Mouse (Mus musculus) midbrain, embryonic 10.5 days (tissue): Measurements from ENCODE around the gene Lyrm9. TPM values are rescaled to one million over a fixed set of nuclear protein-coding genes. Genes with fewer than 3 reads are reported as not detected.

ENCODE experiments used
- DNase-seq: peaks from one replicate; pipeline ENCODE4 v3.0.0-alpha.2; 2017; ENCODE audit warnings: low spot score
- H3K27ac ChIP-seq: fragments of 300-500 bp; sonication (generic); replicated peaks from 2 replicates; pipeline ENCODE4 v1.5.1; 2016; ENCODE audit warnings: mild to moderate bottlenecking
- H3K27me3 ChIP-seq: fragments of 300-500 bp; sonication (generic); 2 replicates; pipeline ENCODE4 v1.6.1; 2016; ENCODE audit warnings: low read depth, mild to moderate bottlenecking; ENCODE audit not compliant: poor library complexity, severe bottlenecking
- H3K36me3 ChIP-seq: fragments of 300-500 bp; sonication (generic); 2 replicates; pipeline ENCODE4 v1.6.1; 2016; ENCODE audit warnings: mild to moderate bottlenecking, moderate library complexity
- H3K4me1 ChIP-seq: fragments of 300-500 bp; sonication (generic); 2 replicates; pipeline ENCODE4 v1.6.1; 2016
- H3K4me3 ChIP-seq: fragments of 300-500 bp; sonication (generic); 2 replicates; pipeline ENCODE4 v1.5.1; 2016; ENCODE audit warnings: mild to moderate bottlenecking, moderate library complexity
- H3K9me3 ChIP-seq: fragments of 300-500 bp; sonication (generic); replicated peaks from 2 replicates; pipeline ENCODE4 v1.6.1; 2016; ENCODE audit warnings: mild to moderate bottlenecking
- WGBS: fragments of 180-500 bp; shearing (Covaris S2); methylation state at CpG from one replicate; pipeline ENCODE4 v1.1.7; 2016; 5-methylcytosine and 5-hydroxymethylcytosine counted together
- polyA plus RNA-seq: library from polyadenylated mRNA; unstranded; fragments of >200 nt; fragmentation: Nextera tagmentation; extraction: Ambion mirVana; gene quantifications from 2 replicates; pipeline ENCODE4 v1.2.1, GENCODE M21; 2016

The Lyrm9 gene
- polyA plus RNA-seq, 1 experiment from 2014 or later: 21.8 TPM

DNA sequence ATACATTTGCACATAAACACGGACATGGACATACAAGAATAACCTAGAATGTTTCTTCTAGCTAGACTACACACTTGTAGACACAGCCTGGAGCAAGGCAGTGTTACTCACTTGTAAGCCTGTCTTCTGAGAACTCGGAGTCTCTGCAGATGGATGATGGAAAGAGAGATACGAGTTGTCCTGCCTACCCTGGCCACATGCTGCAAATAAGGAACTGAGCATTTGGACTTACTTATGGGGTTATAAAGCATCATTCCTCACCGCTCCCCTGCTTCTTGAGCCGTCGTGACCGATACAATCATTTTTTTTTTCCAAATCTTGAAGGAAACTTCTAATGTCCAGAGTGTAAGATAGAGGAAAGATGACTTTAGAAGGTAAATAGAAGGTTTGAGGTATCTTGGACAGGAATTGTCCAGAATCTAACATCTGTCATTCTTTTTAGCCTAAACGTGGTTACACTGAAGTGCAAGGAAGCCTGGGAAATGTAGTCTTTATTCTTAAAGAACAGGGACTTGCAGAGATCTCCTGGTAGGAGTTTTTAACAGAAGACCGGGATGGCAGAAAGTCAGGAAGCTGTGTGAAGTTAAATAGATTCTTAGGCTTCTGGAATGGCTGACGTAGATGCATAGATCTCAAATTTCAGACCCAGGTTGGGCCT is 30.2 kb upstream of the Lyrm9 start:
- peaks cover 14% of the 10 kb centered on the region; the same call in 1 of the 2 replicates for H3K27me3 ChIP-seq
- 87% methylated on average over 10 of the region's 10 CpGs for WGBS
- no peak for DNase-seq

DNA sequence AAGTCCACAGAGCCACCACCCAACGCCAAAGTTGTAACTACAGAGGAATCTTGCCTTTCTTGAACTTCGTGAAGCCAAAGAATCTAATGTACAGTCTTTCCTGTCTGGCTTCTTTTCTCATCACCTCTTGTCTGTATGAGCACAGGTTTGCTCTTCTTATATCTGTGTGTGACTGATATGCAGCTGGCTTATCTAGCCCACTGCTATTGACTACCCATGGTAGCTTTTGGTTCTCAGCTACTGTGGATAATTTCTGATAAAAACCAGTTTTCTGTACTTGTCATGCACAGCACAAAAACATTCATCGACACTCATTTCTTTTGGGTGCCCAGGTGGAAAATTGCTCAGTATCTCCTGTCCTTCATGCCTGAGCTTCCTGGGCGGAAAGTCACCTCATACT is 25.3 kb upstream of the Lyrm9 start:
- WGBS: 92% methylated on average over 4 of the region's 4 CpGs
- peaks cover 28% of the 10 kb centered on the region for H3K27me3 ChIP-seq
- H3K9me3 ChIP-seq: no peaks in the 10 kb centered on the region
- no peak overlapping the region for H3K27ac ChIP-seq
- DNase-seq: no peak
- H3K4me3 ChIP-seq: no peak overlapping the region
- H3K36me3 ChIP-seq: no peaks in the 10 kb centered on the region
- peaks cover 14% of the 10 kb centered on the region for H3K4me1 ChIP-seq

More for the DNA sequence above, 30.2 kb upstream of the Lyrm9 start:
- Histone ChIP-seq H3K4me1 (peaks cover 18% of the 10 kb centered on the region), H3K36me3 (no peaks in the 10 kb centered on the region), H3K27ac (no peak overlapping the region), H3K4me3 (no peak overlapping the region), H3K9me3 (no peaks in the 10 kb centered on the region)

DNA sequence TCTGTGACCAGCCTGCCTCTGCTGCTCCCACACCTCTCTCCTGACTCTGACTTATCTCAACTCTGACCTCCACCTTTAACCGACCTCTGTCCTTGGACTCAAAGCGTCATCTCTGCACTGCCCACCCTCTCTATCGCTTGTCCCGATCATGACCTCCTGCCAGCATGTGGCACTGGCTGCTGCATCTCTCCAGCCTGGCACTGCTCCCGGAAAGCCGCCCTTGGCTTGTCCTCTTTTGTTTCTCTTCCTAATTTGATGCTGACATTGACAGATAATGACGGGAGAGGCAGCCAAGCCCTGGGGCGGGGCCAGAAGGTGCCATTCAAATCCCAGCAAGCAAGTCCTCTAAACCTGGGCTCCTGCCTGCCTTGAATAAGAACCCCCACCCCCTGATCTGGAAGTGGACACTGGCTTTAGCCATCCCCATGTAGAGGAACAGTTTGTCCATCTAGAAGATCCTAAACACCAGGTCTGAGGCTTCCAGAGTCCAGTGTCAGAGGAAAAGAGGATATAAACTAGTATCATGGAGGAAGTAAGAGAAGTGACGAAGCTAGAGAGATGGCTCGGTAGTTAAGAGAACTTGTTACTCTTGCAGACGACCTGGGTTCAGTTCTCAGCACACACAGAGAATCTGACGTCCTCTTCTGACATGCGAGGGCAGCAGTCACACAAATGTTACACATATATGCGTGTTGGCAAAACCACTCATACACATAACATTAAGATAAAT is 22.6 kb upstream of the Lyrm9 start:
- H3K4me3 ChIP-seq: no peak overlapping the region
- H3K36me3 ChIP-seq: no peaks in the 10 kb centered on the region
- no peak for DNase-seq
- 85% methylated on average over 14 of the region's 14 CpGs for WGBS
- no peaks in the 10 kb centered on the region for H3K9me3 ChIP-seq
- peaks cover 21% of the 10 kb centered on the region for H3K4me1 ChIP-seq
- H3K27me3 ChIP-seq: peaks cover 32% of the 10 kb centered on the region
- no peak overlapping the region for H3K27ac ChIP-seq

DNA sequence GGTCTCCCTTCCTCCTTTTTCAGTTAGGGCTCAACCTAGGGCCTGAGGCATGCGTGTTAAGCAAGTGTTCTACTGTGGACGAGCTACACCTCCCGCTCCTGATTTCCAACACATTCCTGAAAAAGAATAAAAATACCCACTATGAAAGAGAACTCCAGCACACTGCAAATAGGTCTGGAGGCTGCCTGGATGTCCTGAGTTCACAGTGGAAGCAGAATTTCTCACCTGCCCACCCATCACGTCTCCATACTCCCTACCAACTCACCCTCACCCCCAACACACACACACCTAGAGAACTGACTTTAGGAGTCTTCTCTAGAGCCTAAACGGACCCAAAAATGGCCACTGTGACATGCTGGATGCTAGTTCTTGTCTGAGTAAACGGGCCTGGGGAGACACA is 21.8 kb upstream of the Lyrm9 start:
- Histone ChIP-seq H3K9me3 (no peaks in the 10 kb centered on the region), H3K27ac (no peak overlapping the region), H3K27me3 (peaks cover 32% of the 10 kb centered on the region), H3K4me1 (peaks cover 21% of the 10 kb centered on the region), H3K4me3 (no peak overlapping the region), H3K36me3 (no peaks in the 10 kb centered on the region)
- WGBS: 89% methylated on average over 6 of the region's 6 CpGs
- DNase-seq: no peak

DNA sequence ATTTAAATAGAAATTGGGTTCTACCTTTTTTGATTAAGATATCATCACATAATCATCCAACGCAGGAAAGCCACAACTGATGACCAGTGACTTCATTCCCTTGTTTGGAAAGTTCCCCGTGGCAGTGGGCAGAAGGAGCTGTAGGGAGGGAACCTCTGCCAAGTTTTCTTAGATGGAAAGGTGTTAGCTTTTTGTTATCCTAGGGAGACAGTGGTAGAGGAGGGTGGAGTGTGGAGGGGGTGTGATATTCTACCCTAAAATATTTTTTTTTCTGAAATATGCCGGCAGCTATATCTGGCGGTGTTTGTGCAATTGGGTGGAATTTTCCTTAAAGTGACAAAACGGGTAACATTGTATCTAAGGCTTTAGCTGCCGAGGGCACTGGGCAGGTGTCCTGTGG is 21.2 kb upstream of the Lyrm9 start:
- WGBS: 74% methylated on average over 6 of the region's 6 CpGs
- peaks cover 32% of the 10 kb centered on the region for H3K27me3 ChIP-seq
- H3K36me3 ChIP-seq: no peaks in the 10 kb centered on the region
- no peak for DNase-seq
- peaks cover 21% of the 10 kb centered on the region for H3K4me1 ChIP-seq
- no peak overlapping the region for H3K27ac ChIP-seq
- no peak overlapping the region for H3K4me3 ChIP-seq
- no peaks in the 10 kb centered on the region for H3K9me3 ChIP-seq

DNA sequence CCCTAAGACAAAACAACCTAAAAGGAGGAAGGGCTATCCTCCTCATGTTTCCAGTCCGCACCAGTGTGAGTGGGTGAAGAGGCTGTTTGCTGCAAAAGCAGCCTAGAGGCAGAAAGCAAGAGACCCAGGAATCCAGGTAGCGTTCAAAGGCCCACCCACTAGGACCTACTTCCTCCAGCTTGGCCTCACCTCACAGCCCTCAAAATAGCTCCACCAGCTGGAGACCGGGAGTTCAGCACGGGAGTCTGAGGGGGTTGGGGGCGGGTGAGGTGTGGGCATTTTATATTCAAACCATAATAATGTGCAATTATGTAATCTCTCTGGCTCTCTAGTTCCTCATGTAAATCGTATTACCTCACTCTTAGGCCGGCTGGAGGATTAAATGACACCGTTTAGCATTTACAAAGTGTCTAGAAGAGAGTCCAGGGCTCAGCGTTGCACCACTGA is 20.7 kb upstream of the Lyrm9 start:
- DNase-seq: no peak
- Histone ChIP-seq H3K27me3 (peaks cover 32% of the 10 kb centered on the region), H3K9me3 (no peaks in the 10 kb centered on the region), H3K4me1 (peaks cover 21% of the 10 kb centered on the region), H3K36me3 (no peaks in the 10 kb centered on the region), H3K27ac (no peak overlapping the region), H3K4me3 (no peak overlapping the region)
- 39% methylated on average over 9 of the region's 9 CpGs for WGBS

DNA sequence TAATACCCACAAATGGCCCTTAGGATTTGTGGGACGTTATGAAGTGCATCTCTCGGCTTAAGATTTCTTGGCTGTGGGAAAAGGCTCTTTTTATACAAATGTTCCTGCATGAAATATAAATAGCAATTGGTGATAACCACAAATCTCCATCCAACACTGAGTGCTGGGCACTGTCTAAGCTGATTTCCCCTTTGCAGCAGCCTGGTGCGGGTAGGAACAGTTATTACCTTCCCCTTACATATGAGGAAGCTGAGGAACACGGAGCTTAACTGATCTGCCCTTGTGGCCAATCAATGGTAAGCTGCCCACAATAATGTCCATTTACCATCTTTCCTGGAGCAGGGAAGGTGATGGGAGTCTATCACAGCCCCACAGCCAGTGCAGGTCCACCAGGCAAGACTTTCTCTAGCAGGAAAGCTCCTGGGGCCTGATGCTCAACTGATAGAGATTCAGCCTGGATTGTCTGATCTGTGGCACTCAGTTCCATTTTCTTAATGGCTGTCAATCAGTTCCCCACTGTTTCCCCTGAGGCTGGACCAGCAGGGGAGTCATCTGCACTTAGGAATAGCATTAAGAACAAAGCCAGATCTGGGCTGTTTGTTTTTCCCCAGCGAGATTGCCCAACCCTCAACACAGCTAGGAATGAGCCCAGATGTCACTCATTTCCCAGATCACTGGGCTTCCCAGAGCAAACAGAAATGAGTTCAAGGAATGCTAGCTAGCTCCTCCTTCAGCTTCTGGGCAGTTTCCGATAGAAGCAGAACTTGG is 18.9 kb upstream of the Lyrm9 start:
- peaks cover 21% of the 10 kb centered on the region for H3K4me1 ChIP-seq
- H3K36me3 ChIP-seq: no peaks in the 10 kb centered on the region
- no peaks in the 10 kb centered on the region for H3K9me3 ChIP-seq
- no peak overlapping the region for H3K4me3 ChIP-seq
- no peak for DNase-seq
- no peak overlapping the region; the same call in 1 of the 2 replicates for H3K27ac ChIP-seq
- 52% methylated on average over 6 of the region's 6 CpGs for WGBS
- H3K27me3 ChIP-seq: peaks cover 45% of the 10 kb centered on the region

DNA sequence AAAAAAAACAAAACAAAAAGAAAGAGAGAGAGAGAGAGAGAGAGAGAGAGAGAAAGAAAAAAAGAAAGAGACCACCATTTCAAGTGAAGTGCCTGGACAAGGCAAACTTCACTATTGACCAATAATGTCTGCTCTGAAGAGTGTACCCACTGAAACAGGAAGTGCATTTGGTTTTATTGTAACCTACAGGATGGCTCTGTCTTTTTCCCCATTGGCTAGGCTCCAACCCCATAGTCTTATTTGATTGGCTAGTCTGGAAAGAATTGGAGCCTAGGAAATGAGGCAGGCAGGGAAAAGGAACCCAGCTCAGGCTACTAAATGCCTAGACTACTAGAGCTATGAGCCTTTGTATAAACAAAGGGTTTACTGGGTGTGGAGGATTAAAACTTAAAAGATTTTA is 17.0 kb upstream of the Lyrm9 start:
- Histone ChIP-seq H3K4me1 (peaks cover 24% of the 10 kb centered on the region), H3K4me3 (no peak overlapping the region), H3K9me3 (no peaks in the 10 kb centered on the region), H3K36me3 (no peaks in the 10 kb centered on the region), H3K27me3 (peaks cover 30% of the 10 kb centered on the region), H3K27ac (no peak overlapping the region)
- no peak for DNase-seq

DNA sequence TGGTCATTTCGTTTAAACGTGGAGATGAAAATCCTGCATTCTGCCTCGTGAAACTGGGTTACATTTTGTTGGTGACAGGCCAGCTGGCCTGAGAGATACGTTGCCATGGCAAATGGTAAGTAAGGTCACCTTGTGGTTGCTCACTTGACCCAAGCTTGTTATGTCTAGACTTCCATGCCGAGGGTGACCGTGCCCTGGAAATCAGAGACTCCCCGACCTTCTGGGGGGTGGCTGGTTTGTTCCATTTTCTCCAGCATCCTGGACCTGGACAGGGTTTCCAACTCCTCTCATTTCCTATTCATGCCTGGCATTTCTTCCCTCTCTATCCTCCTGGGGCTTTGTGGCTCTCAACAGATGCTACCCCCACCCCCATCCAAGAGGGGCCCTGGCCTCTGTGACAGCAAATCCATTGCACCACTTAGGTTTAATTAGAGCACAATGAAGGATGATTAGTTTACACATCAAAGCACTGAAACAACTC is 11.9 kb upstream of the Lyrm9 start:
- Histone ChIP-seq H3K36me3 (no peaks in the 10 kb centered on the region), H3K9me3 (no peaks in the 10 kb centered on the region), H3K4me1 (peaks cover 44% of the 10 kb centered on the region), H3K4me3 (no peak overlapping the region), H3K27me3 (peaks cover 35% of the 10 kb centered on the region), H3K27ac (peak overlapping the region; percentile 23; the same call in 1 of the 2 replicates)
- WGBS: 57% methylated on average over 7 of the region's 7 CpGs
- DNase-seq: no peak

DNA sequence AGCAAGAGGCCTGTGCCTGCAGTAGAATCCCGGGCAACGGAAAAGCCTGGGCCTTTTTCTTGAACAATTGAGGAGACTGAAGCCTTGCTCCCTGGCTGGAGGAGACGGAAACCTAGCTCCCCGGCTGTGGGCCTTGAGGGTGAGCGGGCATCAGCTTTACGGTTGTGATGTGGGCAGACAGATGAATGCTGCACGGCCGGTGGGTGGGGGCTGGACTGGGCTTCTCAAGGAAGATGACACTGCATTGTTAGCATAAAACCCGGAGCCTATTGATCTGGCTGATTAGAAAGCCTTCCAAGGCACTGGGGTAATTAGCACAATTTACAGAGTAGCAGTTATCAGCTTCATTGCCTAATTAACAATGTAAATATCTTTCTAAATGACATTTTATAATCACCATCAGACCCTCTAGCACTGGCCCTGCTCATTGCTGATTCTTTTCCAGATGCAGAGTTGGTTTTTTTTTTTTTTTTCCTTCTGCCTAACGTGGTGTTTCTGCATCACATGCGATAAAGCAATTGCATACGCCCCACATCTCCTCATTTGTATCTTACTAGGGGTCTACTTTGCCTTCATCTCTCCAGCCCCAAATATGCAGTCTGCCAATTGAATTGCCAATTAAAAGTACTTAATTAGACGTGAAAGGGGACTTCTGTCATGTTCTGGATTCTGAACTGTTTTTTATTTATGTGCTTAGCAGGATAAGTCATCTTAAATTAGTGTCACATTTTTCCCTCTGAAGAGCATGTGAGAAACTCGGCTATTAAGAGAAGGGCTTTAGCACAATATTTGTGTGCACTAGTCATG is 10.2 kb upstream of the Lyrm9 start:
- peak overlapping the region; percentile 47 for H3K27ac ChIP-seq
- H3K27me3 ChIP-seq: peaks cover 34% of the 10 kb centered on the region
- no peaks in the 10 kb centered on the region for H3K36me3 ChIP-seq
- no peaks in the 10 kb centered on the region for H3K9me3 ChIP-seq
- H3K4me1 ChIP-seq: peaks cover 60% of the 10 kb centered on the region
- H3K4me3 ChIP-seq: no peak overlapping the region
- WGBS: 52% methylated on average over 14 of the region's 14 CpGs
- peak; percentile 39 for DNase-seq

DNA sequence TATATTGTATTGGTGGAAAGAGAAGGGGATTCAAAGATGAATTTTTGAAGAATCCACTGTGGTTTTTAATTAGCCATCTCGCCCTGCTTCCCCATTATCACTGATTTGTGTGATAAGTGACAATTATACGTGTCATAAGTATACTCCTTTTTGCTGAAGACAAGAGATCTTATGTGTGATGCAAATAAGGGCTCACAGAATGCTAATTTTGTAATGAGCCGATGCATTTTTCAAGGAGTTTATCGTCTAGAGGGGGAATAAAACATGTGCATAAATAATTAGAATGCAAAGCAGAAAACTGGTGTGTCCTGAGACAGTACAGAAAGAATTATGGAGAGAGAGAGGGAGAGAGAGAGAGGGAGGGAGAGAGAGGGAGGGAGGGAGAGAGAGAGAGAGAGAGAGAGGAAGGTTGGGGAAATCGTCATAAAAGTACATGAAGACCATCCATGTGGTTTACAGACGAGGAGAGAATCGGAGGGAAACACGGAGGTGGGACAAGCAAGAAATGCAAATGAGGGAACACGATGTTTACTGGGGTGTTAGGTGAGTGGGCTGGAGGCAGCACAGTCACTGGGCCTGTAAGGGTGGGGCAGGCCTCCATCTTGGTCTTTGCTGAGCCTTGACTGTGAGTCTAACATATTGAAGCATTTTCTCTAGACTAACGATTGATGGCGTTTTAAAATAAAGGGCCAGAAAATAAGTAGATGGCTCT is 8.9 kb upstream of the Lyrm9 start:
- no peaks in the 10 kb centered on the region for H3K36me3 ChIP-seq
- H3K4me3 ChIP-seq: no peak overlapping the region
- no peaks in the 10 kb centered on the region for H3K9me3 ChIP-seq
- 84% methylated on average over 11 of the region's 11 CpGs for WGBS
- no peak for DNase-seq
- peaks cover 66% of the 10 kb centered on the region for H3K4me1 ChIP-seq
- H3K27ac ChIP-seq: no peak overlapping the region
- H3K27me3 ChIP-seq: peaks cover 35% of the 10 kb centered on the region
